Mouse (Mus musculus) limb, embryonic 11.5 days (tissue): ENCODE results near the gene Nxf1. TPM values are rescaled to one million over a fixed set of nuclear protein-coding genes. Genes with fewer than 3 reads are reported as not detected.

ENCODE experiments used
- ATAC-seq: fragments of 200-750 bp; cut with Nextera tagmentation; 2 replicates; pipeline ENCODE4 v1.8.0; 2017; ENCODE audit warnings: low read depth; ENCODE audit not compliant: insufficient number of reproducible peaks, low FRiP score, low TSS enrichment
- DNase-seq: peaks from one replicate; pipeline ENCODE4 v3.0.0-alpha.2; 2015; ENCODE audit warnings: low spot score
- H3K27ac ChIP-seq: fragments of 300-500 bp; sonication (generic); replicated peaks from 2 replicates; pipeline ENCODE4 v1.5.1; 2014; ENCODE audit warnings: low read depth, mild to moderate bottlenecking, low read length
- H3K27me3 ChIP-seq: fragments of 300-500 bp; sonication (generic); 2 replicates; pipeline ENCODE4 v1.6.1; 2014; ENCODE audit warnings: mild to moderate bottlenecking, low read length, mixed read lengths; ENCODE audit not compliant: control insufficient read depth, insufficient read depth
- H3K36me3 ChIP-seq: fragments of 300-500 bp; sonication (generic); 2 replicates; pipeline ENCODE4 v1.6.1; 2014; ENCODE audit warnings: mild to moderate bottlenecking, low read length, moderate library complexity, mixed read lengths; ENCODE audit not compliant: control insufficient read depth, insufficient read depth
- H3K4me1 ChIP-seq: fragments of 300-500 bp; sonication (generic); 2 replicates; pipeline ENCODE4 v1.6.1; 2014; ENCODE audit warnings: low read length, mixed read lengths; ENCODE audit not compliant: control insufficient read depth, insufficient read depth
- H3K4me2 ChIP-seq: fragments of 300-500 bp; sonication (generic); 2 replicates; pipeline ENCODE4 v1.6.1; 2014; ENCODE audit warnings: low read depth, mild to moderate bottlenecking, moderate library complexity; ENCODE audit not compliant: severe bottlenecking
- H3K4me3 ChIP-seq: fragments of 300-500 bp; sonication (generic); 2 replicates; pipeline ENCODE4 v1.5.1; 2014; ENCODE audit warnings: low read depth, low read length
- H3K9ac ChIP-seq: fragments of 300-500 bp; sonication (generic); 2 replicates; pipeline ENCODE4 v1.6.1; 2014; ENCODE audit warnings: mild to moderate bottlenecking, low read length
- H3K9me3 ChIP-seq: fragments of 300-500 bp; sonication (generic); 2 replicates; pipeline ENCODE4 v1.6.1; 2016; ENCODE audit warnings: low read length; ENCODE audit not compliant: control insufficient read depth
- WGBS: fragments of 180-500 bp; shearing (Covaris S2); extraction: QIAGEN DNeasy Blood & Tissue Kit; methylation state at CpG from one replicate; pipeline ENCODE4 v1.1.7; 2014; 5-methylcytosine and 5-hydroxymethylcytosine counted together
- microRNA-seq: library from miRNA; unstranded; fragments of <30 nt; microRNA quantifications from one replicate; pipeline ENCODE4, GENCODE M21; 2016
- polyA plus RNA-seq: library from polyadenylated mRNA; unstranded; fragments of >200 nt; fragmentation: Nextera tagmentation; extraction: Ambion mirVana; gene quantifications from 2 replicates; pipeline ENCODE4 v1.2.1, GENCODE M21; 2014

Nxf1 gene
- polyA plus RNA-seq, 1 experiment from 2014 or later = 228 TPM

DNA sequence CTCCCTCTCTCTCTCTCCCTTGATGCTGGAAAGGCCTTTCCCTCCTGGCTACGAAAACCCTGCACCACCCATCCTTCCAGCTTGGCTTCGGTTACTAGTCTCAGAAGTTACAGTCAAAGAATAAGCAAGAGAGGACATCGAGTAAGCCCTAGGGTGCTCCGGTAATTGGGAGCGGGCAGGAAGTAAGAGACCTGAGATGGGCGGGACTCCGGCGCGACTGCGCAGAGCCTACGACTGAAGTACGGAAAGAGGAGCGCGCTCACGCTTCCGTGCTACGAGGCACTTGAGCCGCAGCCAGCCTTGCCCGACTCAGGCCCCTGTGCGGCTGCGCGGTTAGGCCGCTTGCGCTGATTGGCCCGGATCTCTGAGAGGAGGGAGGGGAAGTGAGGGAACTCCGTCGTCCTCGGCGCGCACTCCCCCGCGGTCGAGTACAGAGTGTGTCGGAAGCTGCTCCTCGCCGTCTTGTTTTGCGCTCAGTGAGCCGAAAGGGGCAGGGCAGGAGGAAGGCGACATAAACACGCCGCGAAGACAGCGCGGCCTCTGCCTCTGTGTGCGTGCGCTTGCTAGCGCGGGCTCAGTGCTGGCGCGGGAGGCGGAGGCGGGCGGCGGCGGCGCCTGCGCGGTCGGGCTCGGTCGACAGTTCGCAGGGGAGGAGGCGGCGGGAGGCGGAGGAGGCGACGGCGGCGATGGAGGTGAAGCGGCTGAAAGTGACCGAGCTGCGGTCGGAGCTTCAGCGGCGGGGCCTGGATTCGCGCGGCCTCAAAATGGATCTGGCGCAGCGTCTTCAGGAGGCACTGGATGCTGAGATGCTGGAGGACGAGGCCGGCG, 62.9 kb downstream of the Nxf1 start, which contains the start of gene Hnrnpul2:
Gene Hnrnpul2 (plus strand): TSS at position 415 of the 828 bp plus-strand sequence.
- under 1% methylated on average over 77 of the region's 83 CpGs for WGBS
- ATAC-seq (peak; percentile 96), DNase-seq (peak; percentile 95)
- H3K36me3 ChIP-seq = peaks cover 7% of the 10 kb centered on the region; the same call in 1 of the 2 replicates
- peak within 1 kb of the TSS; percentile 100 for H3K4me3 ChIP-seq
- H3K27ac ChIP-seq = peak within 1 kb of the TSS; percentile 98
- H3K4me2 ChIP-seq = peak within 1 kb of the TSS; percentile 82
- H3K9ac ChIP-seq = peak within 1 kb of the TSS; percentile 95
- no peaks in the 10 kb centered on the region for H3K9me3 ChIP-seq
- peaks cover 14% of the 10 kb centered on the region for H3K4me1 ChIP-seq
- H3K27me3 ChIP-seq = no peaks in the 10 kb centered on the region

Small RNA genes lying within 50 kb of the gene (microRNA-seq; reads per million reads assigned to microRNA genes)
- 1.5 reads per million for gene Mir6992

Other genes with a start within 250 kb of the Nxf1 start
- gene Slc22a8, start 165.8 kb upstream of the Nxf1 start, polyA plus RNA-seq = not detected in 2 replicates
- not detected in 2 replicates for gene Slc22a6, start 139.0 kb upstream of the Nxf1 start, polyA plus RNA-seq
- gene Chrm1, start 93.3 kb upstream of the Nxf1 start, polyA plus RNA-seq = 0.15 and 0.27 TPM in 2 replicates
- 108 and 114 TPM in 2 replicates for gene Slc3a2, start 33.7 kb upstream of the Nxf1 start, polyA plus RNA-seq
- 92.9 and 100 TPM in 2 replicates for gene Wdr74, start 21.2 kb upstream of the Nxf1 start, polyA plus RNA-seq
- 0.99 and 1.8 TPM in 2 replicates for gene 1700092M07Rik, start 16.4 kb upstream of the Nxf1 start, polyA plus RNA-seq
- 125 and 127 TPM in 2 replicates for gene Stx5a, start 15.7 kb upstream of the Nxf1 start, polyA plus RNA-seq
- gene Tmem223, start 13.9 kb downstream of the Nxf1 start, polyA plus RNA-seq = 183 and 204 TPM in 2 replicates
- gene Tmem179b, start 17.4 kb downstream of the Nxf1 start, polyA plus RNA-seq = 49.1 and 51.3 TPM in 2 replicates
- gene Taf6l, start 29.3 kb downstream of the Nxf1 start, polyA plus RNA-seq = 22.5 and 23.0 TPM in 2 replicates
- 197 and 206 TPM in 2 replicates for gene Polr2g, start 41.5 kb downstream of the Nxf1 start, polyA plus RNA-seq
- gene Zbtb3, start 45.5 kb downstream of the Nxf1 start, polyA plus RNA-seq = 4.8 and 5.0 TPM in 2 replicates
- gene Ttc9c, start 62.3 kb downstream of the Nxf1 start, polyA plus RNA-seq = 63.3 and 67.1 TPM in 2 replicates
- 6.9 and 8.0 TPM in 2 replicates for gene Hnrnpul2, start 62.9 kb downstream of the Nxf1 start, polyA plus RNA-seq
- gene AC129217.1, start 72.7 kb downstream of the Nxf1 start, polyA plus RNA-seq = not detected in 2 replicates
- 34.1 and 35.0 TPM in 2 replicates for gene Bscl2, start 80.4 kb downstream of the Nxf1 start, polyA plus RNA-seq
- gene Gng3, start 82.1 kb downstream of the Nxf1 start, polyA plus RNA-seq = 9.1 and 9.6 TPM in 2 replicates
- 0.12 and 0.47 TPM in 2 replicates for gene Lrrn4cl, start 93.7 kb downstream of the Nxf1 start, polyA plus RNA-seq
- 186 and 196 TPM in 2 replicates for gene Ubxn1, start 114.4 kb downstream of the Nxf1 start, polyA plus RNA-seq
- gene Uqcc3, start 123.8 kb downstream of the Nxf1 start, polyA plus RNA-seq = 53.5 and 60.2 TPM in 2 replicates
- 110 and 128 TPM in 2 replicates for gene Lbhd1, start 126.7 kb downstream of the Nxf1 start, polyA plus RNA-seq
- not detected in 2 replicates for gene Gm49403, start 126.9 kb downstream of the Nxf1 start, polyA plus RNA-seq
- gene 1810009A15Rik, start 131.8 kb downstream of the Nxf1 start, polyA plus RNA-seq = 127 and 132 TPM in 2 replicates
- 0.24 TPM in 1 of 2 replicates, not detected in the other for gene Gm49416, start 131.9 kb downstream of the Nxf1 start, polyA plus RNA-seq
- 38.5 and 39.2 TPM in 2 replicates for gene Ints5, start 135.9 kb downstream of the Nxf1 start, polyA plus RNA-seq
- gene Ganab, start 141.0 kb downstream of the Nxf1 start, polyA plus RNA-seq = 111 and 122 TPM in 2 replicates
- gene B3gat3, start 163.3 kb downstream of the Nxf1 start, polyA plus RNA-seq = 33.1 and 37.2 TPM in 2 replicates
- gene Rom1, start 172.3 kb downstream of the Nxf1 start, polyA plus RNA-seq = 1.1 and 1.4 TPM in 2 replicates
- gene Eml3, start 172.5 kb downstream of the Nxf1 start, polyA plus RNA-seq = 17.9 and 18.0 TPM in 2 replicates
- gene Mta2, start 184.8 kb downstream of the Nxf1 start, polyA plus RNA-seq = 58.5 and 62.0 TPM in 2 replicates
- 33.2 and 35.2 TPM in 2 replicates for gene Tut1, start 196.8 kb downstream of the Nxf1 start, polyA plus RNA-seq
- gene Eef1g, start 210.0 kb downstream of the Nxf1 start, polyA plus RNA-seq = 567 and 588 TPM in 2 replicates
- 7.7 and 8.9 TPM in 2 replicates for gene Ahnak, start 232.2 kb downstream of the Nxf1 start, polyA plus RNA-seq